Mouse (Mus musculus) frontal cortex, adult (tissue): ENCODE measurements around the gene Ap5s1.

Experiments used
- ATAC-seq: cut with Nextera tagmentation; 2 replicates; pipeline ENCODE4 v1.9.2; 2017; ENCODE audit warnings: mild to moderate bottlenecking, moderate library complexity, mixed read lengths; ENCODE audit not compliant: low TSS enrichment

The Ap5s1 gene

DNA sequence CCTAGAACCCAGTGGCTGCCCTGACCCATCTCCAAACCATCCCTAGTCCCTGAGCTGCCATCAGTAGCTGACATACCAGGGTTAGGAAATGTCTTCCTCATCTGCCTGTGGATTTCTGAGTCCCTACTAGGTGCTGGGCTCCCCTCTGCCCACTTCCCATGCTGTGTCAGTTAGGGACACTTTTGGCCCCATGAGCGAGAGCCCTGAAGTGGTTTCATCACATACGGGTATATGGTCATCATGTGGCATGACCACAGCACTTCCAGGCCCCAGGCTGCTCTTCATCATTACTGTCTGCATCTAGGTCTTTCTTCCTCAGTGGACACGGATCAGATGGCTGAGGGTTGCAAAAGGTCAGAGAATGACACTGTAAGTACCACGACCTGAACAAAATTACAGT lies at the start of gene Ap5s1:
TSS of gene Ap5s1 (plus strand) at position 301 of the 400 bp plus-strand sequence.
- no peak for ATAC-seq

DNA sequence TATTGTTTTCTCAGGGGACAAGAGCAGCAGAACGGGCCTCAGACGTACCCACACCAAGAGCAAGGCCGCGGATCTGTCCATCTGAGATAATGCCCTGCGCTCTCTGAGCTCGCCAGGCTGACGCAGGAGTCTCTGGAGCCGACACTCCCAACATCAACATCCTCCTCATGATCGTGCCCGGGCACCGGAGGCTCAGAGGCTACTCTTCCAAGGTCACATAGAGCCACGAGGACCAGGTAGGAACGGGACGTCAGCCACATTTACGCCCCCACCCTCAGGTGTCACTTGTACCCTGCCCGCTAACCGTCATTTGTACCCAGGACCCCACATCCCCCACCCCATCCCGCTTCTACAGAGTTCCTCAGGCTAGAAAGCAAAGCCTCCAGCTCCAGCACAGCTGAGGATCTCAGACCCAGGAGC lies 47.4 kb upstream of the Ap5s1 start:
- peak; percentile 31 for ATAC-seq

DNA sequence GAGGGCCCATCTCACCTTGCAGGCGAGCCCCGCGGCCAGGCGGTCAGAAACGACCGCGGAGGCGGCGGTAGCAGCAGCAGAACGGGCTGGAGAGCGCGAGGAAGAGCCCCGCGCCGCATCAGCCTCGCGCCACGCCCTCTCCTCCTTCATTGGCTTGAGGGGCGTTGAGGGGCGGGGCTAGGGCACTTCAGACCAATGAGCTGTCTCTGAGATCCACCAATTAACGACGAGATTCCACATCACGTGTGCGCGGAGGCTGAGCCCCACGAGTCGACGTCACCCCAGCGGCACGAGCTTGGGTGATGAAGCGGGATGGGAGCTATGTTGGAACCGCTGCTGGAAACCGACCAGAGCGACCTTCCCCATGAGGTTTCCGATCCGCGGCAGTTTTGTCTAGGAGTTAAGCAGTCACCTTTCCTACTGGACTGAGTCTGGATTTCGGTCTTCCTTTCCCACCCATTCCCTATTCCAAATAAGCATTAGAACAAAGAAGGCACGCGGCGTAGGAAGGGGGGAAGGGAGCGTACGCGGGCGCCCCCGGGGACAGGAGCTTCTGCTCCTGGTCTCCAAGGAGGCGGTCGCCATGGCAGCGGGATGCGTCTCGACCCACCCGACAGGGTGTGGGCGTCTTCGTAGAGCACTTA lies 46.8 kb upstream of the Ap5s1 start, which contains the start of gene 1700037H04Rik:
TSS of gene 1700037H04Rik (minus strand) at position 144 of the 644 bp plus-strand sequence.
- peak; percentile 96 for ATAC-seq

- peak; percentile 31; the same call in 1 of the 2 replicates for ATAC-seq
Observed at GRCm38 (mm10) chr2:131160671-131161111, 46.2 kb upstream of the Ap5s1 start.

- no peak for ATAC-seq
Observed at GRCm38 (mm10) chr2:131163924-131164323, 43.0 kb upstream of the Ap5s1 start.

- ATAC-seq: no peak
Observed at GRCm38 (mm10) chr2:131166172-131166571, 40.7 kb upstream of the Ap5s1 start.

GRCm38 (mm10) chr2:131167984-131168383 lies 38.9 kb upstream of the Ap5s1 start:
- no peak for ATAC-seq

DNA sequence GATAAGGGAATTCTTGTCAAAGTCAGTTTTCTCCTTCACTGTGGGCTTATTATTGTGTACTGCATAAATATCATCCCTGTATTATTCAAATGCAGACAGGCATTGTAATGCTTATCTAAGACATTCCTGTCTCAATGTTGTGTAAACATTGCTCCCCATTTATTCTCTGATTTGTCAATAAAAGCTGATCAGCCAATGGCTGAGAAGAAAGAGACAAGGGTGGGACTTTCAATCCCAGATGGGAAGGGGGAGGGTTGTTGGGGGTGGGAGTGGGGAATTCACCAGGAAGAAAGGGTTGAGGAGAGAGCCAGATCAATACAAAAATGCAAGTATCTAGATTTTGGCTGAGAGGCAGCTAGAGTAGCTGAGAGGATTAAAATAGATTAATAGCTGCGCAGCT lies 38.0 kb upstream of the Ap5s1 start:
- no peak for ATAC-seq

GRCm38 (mm10) chr2:131170936-131171335 lies 35.9 kb upstream of the Ap5s1 start:
- no peak for ATAC-seq

- ATAC-seq: 0 out of 2 replicates have a peak, but pooled peaks have one; percentile 13
Observed at GRCm38 (mm10) chr2:131171401-131172104, 35.3 kb upstream of the Ap5s1 start.

DNA sequence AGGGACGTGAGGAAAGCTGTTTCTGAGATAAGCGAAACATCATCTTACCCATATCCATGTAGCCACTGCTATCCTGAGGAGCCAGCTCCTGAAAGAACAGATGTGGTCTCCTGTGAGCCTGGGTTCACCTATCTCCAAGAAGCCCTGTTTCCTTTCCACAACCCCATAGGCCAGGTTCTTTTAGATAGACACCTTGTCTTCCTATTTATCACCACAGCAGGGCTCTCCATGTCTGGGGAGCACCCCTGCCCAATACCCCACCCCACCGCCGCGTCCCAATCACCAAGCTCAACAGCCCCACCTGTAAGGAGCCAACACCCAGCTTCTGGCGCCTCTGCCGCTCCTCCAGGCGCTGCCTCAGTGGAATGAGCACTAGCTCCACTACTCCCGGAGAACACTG lies 34.6 kb upstream of the Ap5s1 start:
- ATAC-seq: no peak

GRCm38 (mm10) chr2:131174700-131175099 lies 32.2 kb upstream of the Ap5s1 start:
- ATAC-seq: peak; percentile 77

DNA sequence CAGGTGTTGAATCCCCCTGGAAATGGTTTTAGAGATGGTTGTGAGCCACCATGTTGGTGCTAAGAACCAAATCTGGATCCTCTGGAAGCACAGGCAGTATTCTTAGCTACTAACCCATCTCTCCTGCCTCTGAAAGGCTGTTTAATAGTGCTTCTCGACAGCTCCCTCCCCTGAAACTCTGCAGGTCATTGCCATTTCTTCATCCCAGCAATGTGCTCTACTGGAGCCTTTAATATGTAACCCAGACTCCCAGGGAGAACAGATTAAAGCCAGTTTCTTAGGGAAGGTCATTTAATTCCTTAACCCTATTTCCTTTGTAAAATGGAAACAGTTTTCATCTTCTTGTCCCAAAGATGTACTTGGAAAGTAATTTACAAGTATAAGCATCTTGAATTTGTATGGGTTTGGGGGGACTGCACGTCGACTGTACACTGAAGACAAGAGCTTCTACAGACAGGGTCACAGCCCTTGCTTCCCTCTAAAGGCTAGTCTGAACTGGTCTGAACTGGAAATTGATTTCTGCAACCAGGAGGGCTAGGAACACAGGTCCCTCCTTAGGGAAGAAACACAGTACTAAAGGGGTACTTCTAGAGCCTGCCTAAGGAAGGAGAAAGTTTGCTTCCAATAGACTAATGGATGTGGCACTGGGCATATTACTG lies 31.5 kb upstream of the Ap5s1 start:
- ATAC-seq: no peak

DNA sequence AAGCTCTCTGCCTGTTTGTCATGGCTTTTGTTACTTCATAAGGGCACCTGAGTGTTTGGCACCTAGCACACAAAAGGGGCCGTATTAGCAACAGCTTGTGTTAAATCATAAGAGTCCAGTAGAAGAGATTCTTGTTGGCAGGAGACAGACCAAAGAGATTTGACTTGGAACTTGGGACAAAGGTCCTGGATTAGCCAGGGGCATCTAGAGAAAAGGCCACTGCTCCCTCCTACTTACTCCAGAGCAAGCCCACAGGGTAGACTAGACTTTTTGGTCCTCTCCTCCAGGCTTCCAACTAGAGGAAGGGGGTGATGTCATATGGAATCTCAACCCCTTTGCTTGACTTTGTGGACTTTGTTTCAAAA lies 31.0 kb upstream of the Ap5s1 start:
- no peak for ATAC-seq

GRCm38 (mm10) chr2:131176491-131176890 lies 30.4 kb upstream of the Ap5s1 start:
- ATAC-seq: no peak

GRCm38 (mm10) chr2:131177932-131178331 lies 28.9 kb upstream of the Ap5s1 start:
- ATAC-seq: no peak

DNA sequence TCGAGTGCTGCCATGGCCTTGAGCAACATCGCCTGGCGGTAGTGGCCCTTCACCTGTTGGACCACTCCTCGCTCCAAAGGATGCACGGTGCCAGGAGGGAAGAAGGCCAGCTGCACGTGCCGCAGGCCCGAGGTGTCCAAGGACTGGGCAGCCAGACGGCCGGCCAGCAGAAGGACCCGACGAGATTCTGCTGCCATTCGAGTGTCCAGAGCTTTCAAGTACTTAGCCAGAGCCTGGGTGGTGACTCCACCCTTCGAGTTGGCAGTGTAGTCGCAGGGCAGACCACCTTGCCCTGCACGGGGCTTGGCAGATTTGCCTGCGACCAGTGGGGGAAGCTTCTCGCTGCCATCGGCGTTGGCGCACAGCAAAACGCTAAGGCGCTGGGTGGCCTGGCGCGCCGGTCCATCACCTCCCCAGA lies 28.0 kb upstream of the Ap5s1 start:
- ATAC-seq: no peak

DNA sequence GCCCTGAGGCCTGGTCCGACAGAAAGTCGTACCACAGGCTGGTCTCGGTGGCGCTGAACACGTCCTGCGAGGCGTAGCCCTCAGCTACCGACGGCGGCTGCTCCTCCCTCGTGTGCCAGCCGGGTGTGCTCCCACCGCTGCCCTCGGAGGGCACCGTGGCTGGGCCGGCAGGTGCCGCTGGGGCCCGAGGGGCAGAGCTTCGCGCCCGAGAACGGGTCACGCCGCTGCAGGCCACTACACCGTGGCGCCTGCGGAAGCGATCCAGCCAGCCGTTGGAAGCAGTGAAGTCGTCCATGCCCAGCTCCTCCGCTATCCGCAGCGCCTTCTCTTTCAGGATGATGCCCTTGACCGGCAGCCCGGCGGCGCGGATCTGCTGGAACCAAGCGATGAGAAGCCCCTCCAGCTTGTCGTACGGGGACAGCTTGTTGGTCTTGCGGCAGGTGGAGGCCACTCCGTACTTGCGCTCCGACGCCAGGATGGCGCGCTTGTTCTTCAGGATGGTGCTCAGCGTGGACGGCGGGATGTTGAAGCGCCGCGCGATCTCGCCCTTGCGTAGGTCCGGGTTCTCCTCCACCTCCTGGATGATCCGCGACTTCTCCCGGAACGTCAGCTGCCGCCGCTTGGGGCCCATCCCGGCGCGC lies 27.5 kb upstream of the Ap5s1 start:
- peak; percentile 61 for ATAC-seq

DNA sequence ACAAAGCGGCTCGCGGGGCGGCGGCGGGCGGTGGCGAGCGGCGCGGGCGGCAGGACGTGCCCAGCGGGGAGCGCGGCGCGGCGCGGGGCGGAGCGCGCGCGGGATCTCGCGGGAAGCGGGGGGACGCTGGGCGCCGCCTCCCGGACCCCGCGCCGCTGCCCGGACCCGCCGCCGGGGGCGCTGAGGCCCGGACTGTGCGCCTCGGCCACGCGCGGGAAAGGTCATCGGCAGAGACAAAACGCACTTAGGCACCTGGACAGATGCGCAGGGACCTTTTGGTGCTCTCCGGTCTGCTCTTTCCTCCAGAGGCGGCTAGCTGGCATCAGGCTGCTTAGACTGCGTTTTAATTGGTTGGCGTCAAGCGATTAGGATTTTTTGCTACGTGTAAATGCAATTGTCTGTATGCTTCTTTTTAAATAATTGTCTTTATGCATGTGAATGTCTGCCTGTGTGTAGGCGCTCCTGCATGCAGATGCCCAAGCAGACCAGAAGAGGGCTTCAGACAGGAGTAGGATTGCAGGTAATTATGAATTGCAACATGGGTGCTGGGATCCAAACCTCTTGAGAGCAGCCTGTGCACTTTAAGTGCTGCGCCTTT lies 26.8 kb upstream of the Ap5s1 start, which contains the start of gene Cenpb:
TSS of gene Cenpb (minus strand) at position 78 of the 598 bp plus-strand sequence.
- ATAC-seq: peak; percentile 85

- peak; percentile 8; the same call in 1 of the 2 replicates for ATAC-seq
Observed at GRCm38 (mm10) chr2:131186343-131186742, 20.5 kb upstream of the Ap5s1 start.

DNA sequence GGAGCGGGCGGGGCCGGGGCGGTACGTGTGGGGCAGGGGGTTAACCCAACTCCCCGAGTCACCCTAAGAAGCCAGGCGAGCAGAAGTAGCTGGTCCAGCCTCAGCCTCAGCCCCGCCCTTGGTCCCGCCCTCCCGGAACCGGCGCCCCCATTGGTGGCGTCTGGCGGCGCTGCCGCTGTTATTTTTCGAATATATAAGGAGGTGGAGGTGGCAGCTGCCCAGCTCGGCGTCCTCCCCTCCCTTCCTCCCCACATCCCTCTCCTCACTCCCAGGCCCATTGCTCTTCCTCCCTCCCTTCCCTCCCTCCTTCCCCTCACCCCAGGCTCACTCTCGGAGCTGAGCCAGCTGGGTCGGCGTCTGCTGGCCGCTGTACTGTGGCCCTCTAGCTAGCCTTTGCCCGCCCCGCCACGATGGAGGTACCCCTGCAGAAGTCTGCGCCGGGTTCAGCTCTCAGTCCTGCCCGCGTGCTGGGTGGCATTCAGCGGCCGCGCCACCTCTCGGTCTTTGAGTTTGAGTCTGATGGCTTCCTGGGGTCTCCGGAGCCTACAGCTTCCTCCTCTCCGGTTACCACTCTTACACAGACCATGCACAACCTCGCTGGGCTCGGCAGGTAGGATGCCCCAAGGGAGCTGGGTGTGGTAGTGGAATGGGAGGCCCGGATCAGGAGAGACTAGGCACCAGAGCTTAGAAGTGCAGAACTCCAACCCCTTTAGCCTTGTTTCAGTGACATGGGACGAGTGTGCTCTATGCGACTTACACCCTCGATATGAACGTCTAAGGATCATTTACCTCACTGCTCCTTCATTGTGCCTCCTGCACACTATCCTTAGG lies 19.9 kb upstream of the Ap5s1 start, which contains the start of the genes Cdc25b and Spef1:
TSS of gene Cdc25b (plus strand) at position 179 of the 831 bp plus-strand sequence.
TSS of gene Spef1 (minus strand) at position 512 of the 831 bp plus-strand sequence.
- ATAC-seq: peak; percentile 96
